13 mouse cellular contexts compared by ENCODE assay signal in genomic region chr14:25645717-25646116, GRCm38 (mm10). TPM values are rescaled to one million over a fixed set of nuclear protein-coding genes. Genes with fewer than 3 reads are reported as not detected.
DNase-seq lines count a peak whose midpoint lies in the region; ATAC-seq and TF ChIP-seq lines count a peak whose summit lies in the region.
"Had no signal": no experiment of that assay in that cellular context is flagged by ENCODE, and none has a peak within 500 bp of the region (broad histone marks: within the 10 kb centered on the region; RNA-seq: fewer than 3 reads in every experiment).

No protein-coding gene starts in this region.

- H3K4me1 ChIP-seq in heart, embryonic 15.5 days (replicated peaks) = peaks cover 31% of the 10 kb centered on the region
- no peaks in the 10 kb centered on the region for H3K4me1 ChIP-seq in kidney, postnatal 0 days (replicated peaks; ENCODE audit: insufficient read depth, low read length)
- H3K4me1 ChIP-seq in stomach, embryonic 16.5 days (ENCODE audit: control insufficient read depth, insufficient read depth, low read length) = 0 out of 2 replicates have a peak, but pooled peaks cover 3% of the 10 kb centered on the region
- H3K4me1 ChIP-seq in stomach, postnatal 0 days (replicated peaks; ENCODE audit: control insufficient read depth, insufficient read depth) = no peaks in the 10 kb centered on the region
- H3K4me1 ChIP-seq: lung, embryonic 15.5 days had no signal

- no peak overlapping the region for H3K4me3 ChIP-seq in heart, embryonic 15.5 days
- H3K4me3 ChIP-seq in kidney, postnatal 0 days (replicated peaks; ENCODE audit: low read depth, low read length) = no peak overlapping the region
- no peak overlapping the region for H3K4me3 ChIP-seq in stomach, embryonic 16.5 days (replicated peaks; ENCODE audit: low read length)
- no peak overlapping the region for H3K4me3 ChIP-seq in stomach, postnatal 0 days (ENCODE audit: low read depth, low read length)
- H3K4me3 ChIP-seq: embryonic facial prominence, embryonic 12.5 days; erythroblast, embryonic 14.5 days; forebrain, embryonic 13.5 days; limb, embryonic 12.5 days; liver, embryonic 13.5 days; lung, embryonic 15.5 days had no signal

- H3K36me3 ChIP-seq in heart, embryonic 15.5 days = peaks cover 68% of the 10 kb centered on the region
- H3K36me3 ChIP-seq in kidney, postnatal 0 days (ENCODE audit: insufficient read depth, low read length) = peaks cover 70% of the 10 kb centered on the region
- H3K36me3 ChIP-seq in stomach, embryonic 16.5 days (ENCODE audit: control insufficient read depth, insufficient read depth, low read length) = peaks cover 48% of the 10 kb centered on the region
- peaks cover 56% of the 10 kb centered on the region for H3K36me3 ChIP-seq in stomach, postnatal 0 days (ENCODE audit: control insufficient read depth, insufficient read depth, low read length)

- no peak for TF ChIP-seq CTCF in kidney, postnatal 0 days (IDR thresholded peaks at IDR 0.05; ENCODE audit: low read depth)
- no peak for TF ChIP-seq CTCF in stomach, postnatal 0 days (IDR thresholded peaks at IDR 0.05; ENCODE audit: low read depth)

- WGBS in heart, embryonic 15.5 days = 83% methylated on average over 9 of the region's 9 CpGs
- 94% methylated on average over 9 of the region's 9 CpGs for WGBS in kidney, postnatal 0 days
- 89% methylated on average over 9 of the region's 9 CpGs for WGBS in stomach, embryonic 16.5 days
- WGBS in stomach, postnatal 0 days = 89% methylated on average over 9 of the region's 9 CpGs

- no peak overlapping the region for H3K9ac ChIP-seq in heart, embryonic 15.5 days
- H3K9ac ChIP-seq in kidney, postnatal 0 days (ENCODE audit: low read depth, low read length) = no peak overlapping the region
- H3K9ac ChIP-seq in stomach, embryonic 16.5 days (ENCODE audit: low read length) = no peak overlapping the region
- no peak overlapping the region for H3K9ac ChIP-seq in stomach, postnatal 0 days (ENCODE audit: low read length)
- H3K9ac ChIP-seq: embryonic facial prominence, embryonic 12.5 days; forebrain, embryonic 13.5 days; limb, embryonic 12.5 days; liver, embryonic 13.5 days; lung, embryonic 15.5 days had no signal

- DNase-seq in heart, adult 9 months (ENCODE audit: low spot score in 2 of 2) = no peak
- no peak for DNase-seq in kidney, postnatal 0 days (ENCODE audit: low spot score)
- DNase-seq in kidney, adult 11 months = no peak
- no peak for DNase-seq in stomach, postnatal 0 days (ENCODE audit: low spot score)
- DNase-seq in cerebellum, adult 9-10 months = no peak

- TF ChIP-seq EP300 in stomach, postnatal 0 days (optimal IDR thresholded peaks at IDR 0.05) = no peak

- H3K27ac ChIP-seq in heart, embryonic 15.5 days = peak overlapping the region; percentile 55
- peak overlapping the region; percentile 31; the same call in 1 of the 2 replicates for H3K27ac ChIP-seq in kidney, postnatal 0 days
- peak overlapping the region; percentile 49; the same call in 1 of the 2 replicates for H3K27ac ChIP-seq in stomach, embryonic 16.5 days (ENCODE audit: low read length)
- H3K27ac ChIP-seq in stomach, postnatal 0 days (replicated peaks) = no peak overlapping the region; the same call in 1 of the 2 replicates
- H3K27ac ChIP-seq: embryonic facial prominence, embryonic 12.5 days; forebrain, embryonic 13.5 days; limb, embryonic 12.5 days; liver, embryonic 13.5 days; lung, embryonic 15.5 days had no signal

- no peaks in the 10 kb centered on the region for H3K9me3 ChIP-seq in heart, embryonic 15.5 days (replicated peaks)
- no peaks in the 10 kb centered on the region for H3K9me3 ChIP-seq in kidney, postnatal 0 days (replicated peaks; ENCODE audit: low read length)
- H3K9me3 ChIP-seq in stomach, embryonic 16.5 days (replicated peaks; ENCODE audit: control insufficient read depth, low read length) = no peaks in the 10 kb centered on the region
- H3K9me3 ChIP-seq in stomach, postnatal 0 days (ENCODE audit: control insufficient read depth, low read length) = no peaks in the 10 kb centered on the region
- H3K9me3 ChIP-seq: embryonic facial prominence, embryonic 12.5 days; forebrain, embryonic 13.5 days; limb, embryonic 12.5 days; liver, embryonic 13.5 days; lung, embryonic 15.5 days had no signal

- no peak for ATAC-seq in heart, embryonic 15.5 days (replicated peaks; ENCODE audit: insufficient number of reproducible peaks, insufficient read depth, low FRiP score, low read depth)
- ATAC-seq in kidney, postnatal 0 days (replicated peaks; ENCODE audit: low FRiP score, low read depth) = no peak
- no peak for ATAC-seq in stomach, embryonic 16.5 days (ENCODE audit: insufficient read depth, low FRiP score)
- no peak for ATAC-seq in stomach, postnatal 0 days (ENCODE audit: low FRiP score, low TSS enrichment)

- no peak overlapping the region for H3K4me2 ChIP-seq in heart, embryonic 15.5 days
- H3K4me2 ChIP-seq in kidney, postnatal 0 days (ENCODE audit: low read length) = no peak overlapping the region
- H3K4me2 ChIP-seq in stomach, embryonic 16.5 days (ENCODE audit: low read depth, low read length) = no peak overlapping the region
- no peak overlapping the region for H3K4me2 ChIP-seq in stomach, postnatal 0 days (replicated peaks; ENCODE audit: low read depth)
- H3K4me2 ChIP-seq: embryonic facial prominence, embryonic 12.5 days; forebrain, embryonic 13.5 days; limb, embryonic 12.5 days; liver, embryonic 13.5 days; lung, embryonic 15.5 days had no signal

- H3K27me3 ChIP-seq in heart, embryonic 15.5 days = no peaks in the 10 kb centered on the region
- H3K27me3 ChIP-seq in kidney, postnatal 0 days (ENCODE audit: insufficient read depth, low read length) = no peaks in the 10 kb centered on the region
- no peaks in the 10 kb centered on the region for H3K27me3 ChIP-seq in stomach, embryonic 16.5 days (ENCODE audit: control insufficient read depth, insufficient read depth, low read length)
- H3K27me3 ChIP-seq in stomach, postnatal 0 days (ENCODE audit: control insufficient read depth, insufficient read depth, low read length) = no peaks in the 10 kb centered on the region
- H3K27me3 ChIP-seq: embryonic facial prominence, embryonic 12.5 days; forebrain, embryonic 13.5 days; limb, embryonic 12.5 days; liver, embryonic 13.5 days; lung, embryonic 15.5 days had no signal

RNA-seq across cellular contexts. Expression of gene Ppif, which starts 48.2 kb away (rescaled TPM):
- 102 and 108 TPM in 2 replicates for polyA plus RNA-seq in heart, embryonic 15.5 days (2015; fragmentation: Nextera tagmentation; extraction: Ambion mirVana)
- polyA plus RNA-seq in kidney, postnatal 0 days (2015; fragmentation: Nextera tagmentation; extraction: Ambion mirVana) = 56.5 and 61.2 TPM in 2 replicates
- polyA plus RNA-seq in stomach, embryonic 16.5 days (2015; fragmentation: Nextera tagmentation; extraction: Ambion mirVana) = 47.7 and 69.3 TPM in 2 replicates
- 66.1 and 74.6 TPM in 2 replicates for polyA plus RNA-seq in stomach, postnatal 0 days (2015; fragmentation: Nextera tagmentation; extraction: Ambion mirVana)
